Mouse (Mus musculus) G1E (cell line): Measurements from ENCODE around the gene Ces1h.

Experiments used
- CTCF ChIP-seq: IDR thresholded peaks from 2 replicates; pipeline ENCODE4 v1.5.1; 2012; ENCODE audit warnings: low read depth, low read length, inconsistent platforms, mixed read lengths
- GATA1 ChIP-seq: IDR thresholded peaks from 2 replicates; pipeline ENCODE4 v1.6.1; 2012; ENCODE audit warnings: borderline replicate concordance, low read length, inconsistent platforms, mixed read lengths
- GATA2 ChIP-seq: IDR thresholded peaks from 2 replicates; pipeline ENCODE4 v1.6.1; 2012; ENCODE audit warnings: low read depth, low read length, inconsistent platforms, borderline replicate concordance
- POLR2AphosphoS5 ChIP-seq: IDR thresholded peaks from 2 replicates; pipeline ENCODE4 v1.6.1; 2012; ENCODE audit warnings: low read depth, low read length, inconsistent platforms; ENCODE audit not compliant: insufficient replicate concordance
- TAL1 ChIP-seq: conservative IDR thresholded peaks from 2 replicates; pipeline ENCODE4 v1.6.1; 2012; ENCODE audit warnings: low read depth, low read length, inconsistent platforms, mixed read lengths

DNA sequence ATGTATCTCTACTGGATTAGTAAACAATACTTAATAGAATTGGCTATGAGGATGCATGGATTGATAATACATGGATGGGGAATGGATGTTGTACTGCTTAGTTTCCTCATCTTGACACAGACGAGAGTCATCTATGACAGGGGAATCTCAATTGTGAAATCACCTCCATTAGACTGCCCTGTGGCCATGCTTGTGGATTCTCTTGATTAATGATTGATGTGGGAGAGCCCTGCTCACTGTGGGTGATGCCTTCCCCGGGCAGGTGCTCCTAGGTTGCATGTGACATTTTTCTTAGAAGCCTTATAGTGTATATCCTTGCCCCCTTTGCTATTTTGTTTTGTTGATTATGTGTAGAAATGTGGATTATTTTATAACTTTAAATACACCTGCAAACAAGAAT is 54.4 kb downstream of the Ces1h start:
- TF ChIP-seq CTCF (no peak), GATA2 (no peak), TAL1 (no peak), POLR2AphosphoS5 (no peak), GATA1 (no peak)
